Mouse (Mus musculus): ENCODE data around the gene Baiap3. TPM values are rescaled to one million over a fixed set of nuclear protein-coding genes. Genes with fewer than 3 reads are reported as not detected.

The Baiap3 gene
- total and polyA plus RNA-seq, 3 experiments = 0.33 TPM; not detected in 2

GRCm38 (mm10) chr17:25219492-25220295, 36.5 kb downstream of the Baiap3 start:
- no peak overlapping the region for H3K4me3 ChIP-seq (ENCODE audit: low read depth, low read length)
- TF ChIP-seq POLR2AphosphoS5 (IDR thresholded peaks at IDR 0.05; ENCODE audit: insufficient replicate concordance, low read depth, low read length) (no peak), GATA1 (IDR thresholded peaks at IDR 0.05; ENCODE audit: borderline replicate concordance, low read length) (no peak), TAL1 (conservative IDR thresholded peaks at IDR 0.05; ENCODE audit: low read depth, low read length) (no peak), GATA2 (IDR thresholded peaks at IDR 0.05; ENCODE audit: borderline replicate concordance, low read depth, low read length) (no peak), CTCF (IDR thresholded peaks at IDR 0.05; ENCODE audit: low read depth, low read length) (no peak)

GRCm38 (mm10) chr17:25218967-25219366, 37.2 kb downstream of the Baiap3 start:
- Histone ChIP-seq H3K9me3 (replicated peaks) (no peaks in the 10 kb centered on the region), H3K27me3 (ENCODE audit: insufficient read depth, low read length) (no peaks in the 10 kb centered on the region), H3K4me3 (ENCODE audit: low read depth, low read length) (no peak overlapping the region), H3K36me3 (replicated peaks) (peaks cover 77% of the 10 kb centered on the region), H3K4me1 (ENCODE audit: insufficient read depth, low read depth, low read length) (peaks cover 61% of the 10 kb centered on the region)
- TF ChIP-seq GATA2 (IDR thresholded peaks at IDR 0.05; ENCODE audit: borderline replicate concordance, low read depth, low read length) (no peak), GATA1 (IDR thresholded peaks at IDR 0.05; ENCODE audit: borderline replicate concordance, low read length) (no peak), POLR2AphosphoS5 (IDR thresholded peaks at IDR 0.05; ENCODE audit: insufficient replicate concordance, low read depth, low read length) (no peak), TAL1 (conservative IDR thresholded peaks at IDR 0.05; ENCODE audit: low read depth, low read length) (no peak), CTCF (IDR thresholded peaks at IDR 0.05; ENCODE audit: low read depth, low read length) (no peak)
- ATAC-seq (ENCODE audit: extremely low read depth, insufficient number of reproducible peaks, low FRiP score, poor library complexity, severe bottlenecking) (no peak), DNase-seq (ENCODE audit: low spot score) (no peak)

More at GRCm38 (mm10) chr17:25219492-25220295, 36.5 kb downstream of the Baiap3 start:
- no peak for DNase-seq (ENCODE audit: low spot score)
- no peaks in the 10 kb centered on the region for H3K9me3 ChIP-seq (replicated peaks)
- H3K36me3 ChIP-seq (replicated peaks) = peaks cover 77% of the 10 kb centered on the region
- ATAC-seq (ENCODE audit: extremely low read depth, insufficient number of reproducible peaks, low FRiP score, poor library complexity, severe bottlenecking) = no peak
- H3K27me3 ChIP-seq (ENCODE audit: insufficient read depth, low read length) = no peaks in the 10 kb centered on the region
- H3K4me1 ChIP-seq (ENCODE audit: insufficient read depth, low read depth, low read length) = peaks cover 68% of the 10 kb centered on the region

DNA sequence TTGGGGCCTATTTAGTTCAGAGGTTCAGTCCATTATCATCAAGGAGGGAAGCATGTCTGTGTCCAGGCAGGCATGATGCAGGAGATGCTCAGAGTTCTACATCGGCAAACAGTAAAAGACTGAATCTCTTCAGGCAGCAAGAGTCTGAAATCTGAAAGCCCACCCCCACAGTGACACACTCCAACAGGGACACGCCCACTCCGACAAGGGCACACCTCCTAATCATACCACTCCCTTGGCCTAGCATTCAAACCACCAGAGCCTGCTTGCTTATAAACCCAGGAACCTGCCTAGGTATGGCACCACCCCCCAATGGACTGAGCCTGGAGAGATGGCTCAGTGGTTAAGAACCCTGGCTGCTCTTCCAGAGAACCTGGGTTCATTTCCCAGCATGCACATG, 40.7 kb downstream of the Baiap3 start:
- Histone ChIP-seq H3K9me3 (replicated peaks) (no peaks in the 10 kb centered on the region), H3K4me1 (ENCODE audit: insufficient read depth, low read depth, low read length) (peaks cover 31% of the 10 kb centered on the region), H3K4me3 (ENCODE audit: low read depth, low read length) (no peak overlapping the region), H3K27me3 (ENCODE audit: insufficient read depth, low read length) (no peaks in the 10 kb centered on the region), H3K36me3 (replicated peaks) (peaks cover 95% of the 10 kb centered on the region)
- DNase-seq (ENCODE audit: low spot score) (no peak), ATAC-seq (ENCODE audit: extremely low read depth, insufficient number of reproducible peaks, low FRiP score, poor library complexity, severe bottlenecking) (no peak)
- TF ChIP-seq TAL1 (conservative IDR thresholded peaks at IDR 0.05; ENCODE audit: low read depth, low read length) = no peak
- no peak for TF ChIP-seq POLR2AphosphoS5 (IDR thresholded peaks at IDR 0.05; ENCODE audit: insufficient replicate concordance, low read depth, low read length)
- TF ChIP-seq GATA1 (IDR thresholded peaks at IDR 0.05; ENCODE audit: borderline replicate concordance, low read length) = no peak
- TF ChIP-seq CTCF (IDR thresholded peaks at IDR 0.05; ENCODE audit: low read depth, low read length) = no peak
- no peak for TF ChIP-seq GATA2 (IDR thresholded peaks at IDR 0.05; ENCODE audit: borderline replicate concordance, low read depth, low read length)

GRCm38 (mm10) chr17:25211705-25212104, 44.5 kb downstream of the Baiap3 start:
- Histone ChIP-seq H3K9me3 (replicated peaks) (no peaks in the 10 kb centered on the region), H3K36me3 (replicated peaks) (peaks cover 96% of the 10 kb centered on the region), H3K27me3 (ENCODE audit: insufficient read depth, low read length) (no peaks in the 10 kb centered on the region), H3K4me1 (ENCODE audit: insufficient read depth, low read depth, low read length) (peaks cover 8% of the 10 kb centered on the region), H3K4me3 (ENCODE audit: low read depth, low read length) (no peak overlapping the region)
- ATAC-seq (ENCODE audit: extremely low read depth, insufficient number of reproducible peaks, low FRiP score, poor library complexity, severe bottlenecking) = no peak
- DNase-seq (ENCODE audit: low spot score) = no peak
- no peak for TF ChIP-seq TAL1 (conservative IDR thresholded peaks at IDR 0.05; ENCODE audit: low read depth, low read length)
- TF ChIP-seq CTCF (IDR thresholded peaks at IDR 0.05; ENCODE audit: low read depth, low read length) = no peak
- TF ChIP-seq POLR2AphosphoS5 (IDR thresholded peaks at IDR 0.05; ENCODE audit: insufficient replicate concordance, low read depth, low read length) = no peak
- no peak for TF ChIP-seq GATA2 (IDR thresholded peaks at IDR 0.05; ENCODE audit: borderline replicate concordance, low read depth, low read length)
- TF ChIP-seq GATA1 (IDR thresholded peaks at IDR 0.05; ENCODE audit: borderline replicate concordance, low read length) = no peak

DNA sequence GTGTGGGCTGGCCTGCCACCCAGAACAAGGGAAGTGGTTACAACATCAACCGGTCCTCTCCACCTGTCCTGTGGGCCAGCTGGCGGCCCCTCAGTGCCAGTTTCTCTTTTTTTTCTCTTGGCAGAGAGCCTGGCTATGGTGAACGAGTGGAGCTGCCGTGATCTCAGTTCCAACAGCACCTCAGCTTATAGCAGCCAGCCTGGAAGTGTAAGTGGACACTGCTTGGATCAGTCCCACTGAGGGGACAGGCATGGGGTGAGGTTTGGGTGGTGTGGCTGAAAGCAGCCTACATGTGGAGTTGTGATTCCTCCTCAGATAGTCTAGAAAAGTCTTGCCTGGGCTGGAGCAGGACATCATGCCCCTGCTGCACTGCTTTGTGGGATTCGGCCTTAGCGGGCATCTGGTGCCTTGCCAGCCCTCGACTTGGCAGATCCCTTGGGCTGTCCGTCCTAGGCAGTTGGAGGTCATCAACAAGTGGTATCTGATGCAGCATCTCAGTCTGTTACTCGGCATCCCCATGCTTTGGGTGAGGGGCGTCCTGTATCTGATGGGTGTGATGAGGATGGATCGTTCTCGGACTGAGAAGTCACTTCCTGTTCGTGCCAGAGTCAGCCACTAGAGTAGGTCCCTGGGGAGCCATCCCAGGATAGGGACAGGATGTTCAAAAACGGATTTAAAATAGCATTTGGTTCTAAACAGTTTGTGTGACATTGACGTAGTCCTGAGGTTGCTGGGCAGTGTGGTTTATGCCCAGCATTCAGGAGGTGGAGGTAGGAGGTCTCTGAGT, 45.3 kb downstream of the Baiap3 start:
- ATAC-seq (ENCODE audit: extremely low read depth, insufficient number of reproducible peaks, low FRiP score, poor library complexity, severe bottlenecking) (no peak), DNase-seq (ENCODE audit: low spot score) (no peak)
- Histone ChIP-seq H3K4me3 (ENCODE audit: low read depth, low read length) (no peak overlapping the region), H3K27me3 (ENCODE audit: insufficient read depth, low read length) (no peaks in the 10 kb centered on the region), H3K9me3 (replicated peaks) (no peaks in the 10 kb centered on the region), H3K36me3 (replicated peaks) (peaks cover 98% of the 10 kb centered on the region), H3K4me1 (ENCODE audit: insufficient read depth, low read depth, low read length) (peaks cover 7% of the 10 kb centered on the region; the same call in 1 of the 2 replicates)
- TF ChIP-seq CTCF (IDR thresholded peaks at IDR 0.05; ENCODE audit: low read depth, low read length) (no peak), GATA2 (IDR thresholded peaks at IDR 0.05; ENCODE audit: borderline replicate concordance, low read depth, low read length) (no peak), GATA1 (IDR thresholded peaks at IDR 0.05; ENCODE audit: borderline replicate concordance, low read length) (no peak), TAL1 (conservative IDR thresholded peaks at IDR 0.05; ENCODE audit: low read depth, low read length) (no peak), POLR2AphosphoS5 (IDR thresholded peaks at IDR 0.05; ENCODE audit: insufficient replicate concordance, low read depth, low read length) (no peak)

DNA sequence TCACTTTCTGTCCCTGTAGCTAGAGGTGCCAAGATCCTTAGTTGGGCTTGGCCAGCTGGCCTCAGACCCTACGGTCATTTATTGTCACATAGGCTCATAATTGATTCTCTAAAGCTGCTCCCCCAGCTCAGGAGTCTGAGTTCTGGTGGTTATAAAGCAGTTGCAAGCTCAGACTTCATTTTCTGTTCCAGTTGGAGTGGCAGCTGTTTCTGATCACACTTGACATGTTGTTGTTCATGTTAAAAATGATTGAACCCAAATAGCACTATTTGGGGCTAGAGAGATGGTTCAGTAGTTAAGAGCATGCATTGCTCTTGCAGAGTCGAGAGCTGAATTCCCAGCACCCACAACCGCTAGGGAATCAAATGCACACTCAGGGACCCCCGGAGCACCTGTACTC, 46.2 kb downstream of the Baiap3 start:
- no peak for DNase-seq (ENCODE audit: low spot score)
- no peak overlapping the region for H3K4me3 ChIP-seq (ENCODE audit: low read depth, low read length)
- H3K36me3 ChIP-seq (replicated peaks) = peaks cover 98% of the 10 kb centered on the region
- TF ChIP-seq POLR2AphosphoS5 (IDR thresholded peaks at IDR 0.05; ENCODE audit: insufficient replicate concordance, low read depth, low read length) (no peak), CTCF (IDR thresholded peaks at IDR 0.05; ENCODE audit: low read depth, low read length) (no peak), GATA1 (IDR thresholded peaks at IDR 0.05; ENCODE audit: borderline replicate concordance, low read length) (no peak), GATA2 (IDR thresholded peaks at IDR 0.05; ENCODE audit: borderline replicate concordance, low read depth, low read length) (no peak), TAL1 (conservative IDR thresholded peaks at IDR 0.05; ENCODE audit: low read depth, low read length) (no peak)
- no peaks in the 10 kb centered on the region for H3K27me3 ChIP-seq (ENCODE audit: insufficient read depth, low read length)
- no peaks in the 10 kb centered on the region for H3K9me3 ChIP-seq (replicated peaks)
- no peak for ATAC-seq (ENCODE audit: extremely low read depth, insufficient number of reproducible peaks, low FRiP score, poor library complexity, severe bottlenecking)
- peaks cover under 1% of the 10 kb centered on the region; the same call in 1 of the 2 replicates for H3K4me1 ChIP-seq (ENCODE audit: insufficient read depth, low read depth, low read length)
